Mouse (Mus musculus): ENCODE results near the gene Acaca. TPM values are rescaled to one million over a fixed set of nuclear protein-coding genes. Genes with fewer than 3 reads are reported as not detected.
A peak's percentile ranks its signal among the peaks of the same experiment; 100 is the strongest.
"Not testable (repeated sequence)": the region's sequence is repeated elsewhere in the genome, so short reads cannot be mapped to it uniquely, and the experiment has no call there.

Gene Acaca
- polyA plus RNA-seq, 1 experiment from 2014 or later, result 26.4 TPM

- H3K36me3 ChIP-seq, result peaks cover 3% of the 10 kb centered on the region; the same call in 1 of the 2 replicates
- no peaks in the 10 kb centered on the region for H3K9me3 ChIP-seq
- ATAC-seq (ENCODE audit: insufficient number of reproducible peaks, insufficient read depth, low FRiP score, low TSS enrichment), result no peak
- 77% methylated on average over 3 of the region's 3 CpGs for WGBS
- no peak overlapping the region for H3K4me2 ChIP-seq (replicated peaks)
- H3K4me3 ChIP-seq, result no peak overlapping the region
- no peak overlapping the region for H3K27ac ChIP-seq
- no peaks in the 10 kb centered on the region for H3K27me3 ChIP-seq
- H3K4me1 ChIP-seq, result no peaks in the 10 kb centered on the region
- H3K9ac ChIP-seq, result no peak overlapping the region
These were observed 163.8 kb downstream of the Acaca start for GRCm38 (mm10) chr11:84293288-84293687.

DNA sequence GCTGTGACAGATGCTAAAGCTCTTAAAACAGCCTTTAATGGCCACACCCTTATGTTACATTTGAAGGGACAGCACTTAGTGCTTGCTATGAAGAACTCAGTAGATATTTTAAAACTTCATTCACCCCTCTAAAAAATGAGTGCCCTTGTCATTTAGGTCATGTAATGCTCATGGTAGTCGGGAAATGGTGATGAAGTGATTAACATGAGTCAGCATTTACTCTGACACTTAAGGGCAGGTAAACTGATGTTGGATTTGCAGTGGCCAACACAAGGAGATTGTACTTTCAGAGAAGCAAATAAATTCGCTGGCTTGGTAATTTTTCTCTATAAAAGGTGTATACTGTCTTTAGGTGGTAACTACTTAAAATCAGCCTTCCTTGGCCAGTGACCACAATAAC is 166.9 kb downstream of the Acaca start:
- Histone ChIP-seq H3K4me1 (no peaks in the 10 kb centered on the region), H3K36me3 (peaks cover 3% of the 10 kb centered on the region; the same call in 1 of the 2 replicates), H3K4me3 (no peak overlapping the region), H3K27ac (no peak overlapping the region), H3K4me2 (replicated peaks) (no peak overlapping the region), H3K9me3 (no peaks in the 10 kb centered on the region), H3K9ac (no peak overlapping the region), H3K27me3 (no peaks in the 10 kb centered on the region)
- WGBS, result 90% methylated on average over 2 of the region's 2 CpGs
- no peak for ATAC-seq (ENCODE audit: insufficient number of reproducible peaks, insufficient read depth, low FRiP score, low TSS enrichment)

GRCm38 (mm10) chr11:84305474-84305873 is 176.0 kb downstream of the Acaca start:
- Histone ChIP-seq H3K4me3 (no peak overlapping the region), H3K4me1 (no peaks in the 10 kb centered on the region), H3K27ac (no peak overlapping the region), H3K9me3 (no peaks in the 10 kb centered on the region), H3K36me3 (peaks cover 11% of the 10 kb centered on the region; the same call in 1 of the 2 replicates), H3K27me3 (no peaks in the 10 kb centered on the region), H3K4me2 (replicated peaks) (no peak overlapping the region), H3K9ac (no peak overlapping the region)
- 93% methylated on average over 1 of the region's 1 CpGs for WGBS
- no peak for ATAC-seq (ENCODE audit: insufficient number of reproducible peaks, insufficient read depth, low FRiP score, low TSS enrichment)

- Histone ChIP-seq H3K9me3 (no peaks in the 10 kb centered on the region), H3K27ac (no peak overlapping the region), H3K36me3 (peaks cover 11% of the 10 kb centered on the region; the same call in 1 of the 2 replicates), H3K9ac (no peak overlapping the region), H3K4me1 (no peaks in the 10 kb centered on the region), H3K4me2 (replicated peaks) (no peak overlapping the region), H3K4me3 (no peak overlapping the region), H3K27me3 (no peaks in the 10 kb centered on the region)
- 93% methylated on average over 6 of the region's 6 CpGs for WGBS
- ATAC-seq (ENCODE audit: insufficient number of reproducible peaks, insufficient read depth, low FRiP score, low TSS enrichment), result no peak
These were observed 176.8 kb downstream of the Acaca start for GRCm38 (mm10) chr11:84306158-84306742.

- ATAC-seq (ENCODE audit: insufficient number of reproducible peaks, insufficient read depth, low FRiP score, low TSS enrichment), result no peak
- Histone ChIP-seq H3K4me1 (no peaks in the 10 kb centered on the region), H3K4me3 (no peak overlapping the region), H3K27me3 (no peaks in the 10 kb centered on the region), H3K4me2 (replicated peaks) (no peak overlapping the region), H3K27ac (0 out of 2 replicates have a peak overlapping the region, but pooled peaks have one; percentile 36), H3K9ac (no peak overlapping the region), H3K36me3 (peaks cover 17% of the 10 kb centered on the region), H3K9me3 (no peaks in the 10 kb centered on the region)
- WGBS, result 62% methylated on average over 7 of the region's 7 CpGs
These were observed 194.7 kb downstream of the Acaca start for GRCm38 (mm10) chr11:84324032-84324752.

GRCm38 (mm10) chr11:84327086-84327485 is 197.6 kb downstream of the Acaca start:
- 80% methylated on average over 4 of the region's 4 CpGs for WGBS
- Histone ChIP-seq H3K4me3 (no peak overlapping the region), H3K36me3 (peaks cover 15% of the 10 kb centered on the region), H3K27me3 (no peaks in the 10 kb centered on the region), H3K4me2 (replicated peaks) (no peak overlapping the region), H3K27ac (no peak overlapping the region), H3K9me3 (no peaks in the 10 kb centered on the region), H3K4me1 (no peaks in the 10 kb centered on the region), H3K9ac (no peak overlapping the region)
- ATAC-seq (ENCODE audit: insufficient number of reproducible peaks, insufficient read depth, low FRiP score, low TSS enrichment), result no peak

GRCm38 (mm10) chr11:84332384-84332783 is 202.9 kb downstream of the Acaca start:
- H3K27ac ChIP-seq, result no peak overlapping the region
- no peaks in the 10 kb centered on the region for H3K36me3 ChIP-seq
- no peak for ATAC-seq (ENCODE audit: insufficient number of reproducible peaks, insufficient read depth, low FRiP score, low TSS enrichment)
- no peaks in the 10 kb centered on the region for H3K9me3 ChIP-seq
- no peak overlapping the region for H3K9ac ChIP-seq
- no peaks in the 10 kb centered on the region for H3K27me3 ChIP-seq
- H3K4me3 ChIP-seq, result no peak overlapping the region
- H3K4me2 ChIP-seq (replicated peaks), result no peak overlapping the region
- H3K4me1 ChIP-seq, result no peaks in the 10 kb centered on the region

- H3K9me3 ChIP-seq, result no peaks in the 10 kb centered on the region
- H3K27ac ChIP-seq, result no peak overlapping the region
- 86% methylated on average over 3 of the region's 3 CpGs for WGBS
- H3K9ac ChIP-seq, result no peak overlapping the region
- no peaks in the 10 kb centered on the region for H3K27me3 ChIP-seq
- no peak overlapping the region for H3K4me2 ChIP-seq (replicated peaks)
- H3K4me3 ChIP-seq, result no peak overlapping the region
- ATAC-seq (ENCODE audit: insufficient number of reproducible peaks, insufficient read depth, low FRiP score, low TSS enrichment), result no peak
- no peaks in the 10 kb centered on the region for H3K4me1 ChIP-seq
- no peaks in the 10 kb centered on the region for H3K36me3 ChIP-seq
These were observed 203.4 kb downstream of the Acaca start for GRCm38 (mm10) chr11:84332860-84333259.

- not testable (repeated sequence) for ATAC-seq (ENCODE audit: insufficient number of reproducible peaks, insufficient read depth, low FRiP score, low TSS enrichment); H3K4me2 ChIP-seq (replicated peaks); H3K4me3 ChIP-seq; H3K27ac ChIP-seq; H3K27me3 ChIP-seq; H3K4me1 ChIP-seq; H3K9ac ChIP-seq; H3K9me3 ChIP-seq; H3K36me3 ChIP-seq
- 96% methylated on average over 8 of the region's 8 CpGs for WGBS
These were observed 208.8 kb downstream of the Acaca start for GRCm38 (mm10) chr11:84338273-84338672.

GRCm38 (mm10) chr11:84340630-84341029 is 211.2 kb downstream of the Acaca start:
- Histone ChIP-seq H3K4me2 (replicated peaks) (no peak overlapping the region), H3K4me3 (no peak overlapping the region), H3K27ac (no peak overlapping the region), H3K4me1 (0 out of 2 replicates have a peak, but pooled peaks cover 4% of the 10 kb centered on the region), H3K27me3 (no peaks in the 10 kb centered on the region), H3K9me3 (no peaks in the 10 kb centered on the region), H3K36me3 (peaks cover 7% of the 10 kb centered on the region), H3K9ac (no peak overlapping the region)
- 85% methylated on average over 2 of the region's 2 CpGs for WGBS
- no peak for ATAC-seq (ENCODE audit: insufficient number of reproducible peaks, insufficient read depth, low FRiP score, low TSS enrichment)

DNA sequence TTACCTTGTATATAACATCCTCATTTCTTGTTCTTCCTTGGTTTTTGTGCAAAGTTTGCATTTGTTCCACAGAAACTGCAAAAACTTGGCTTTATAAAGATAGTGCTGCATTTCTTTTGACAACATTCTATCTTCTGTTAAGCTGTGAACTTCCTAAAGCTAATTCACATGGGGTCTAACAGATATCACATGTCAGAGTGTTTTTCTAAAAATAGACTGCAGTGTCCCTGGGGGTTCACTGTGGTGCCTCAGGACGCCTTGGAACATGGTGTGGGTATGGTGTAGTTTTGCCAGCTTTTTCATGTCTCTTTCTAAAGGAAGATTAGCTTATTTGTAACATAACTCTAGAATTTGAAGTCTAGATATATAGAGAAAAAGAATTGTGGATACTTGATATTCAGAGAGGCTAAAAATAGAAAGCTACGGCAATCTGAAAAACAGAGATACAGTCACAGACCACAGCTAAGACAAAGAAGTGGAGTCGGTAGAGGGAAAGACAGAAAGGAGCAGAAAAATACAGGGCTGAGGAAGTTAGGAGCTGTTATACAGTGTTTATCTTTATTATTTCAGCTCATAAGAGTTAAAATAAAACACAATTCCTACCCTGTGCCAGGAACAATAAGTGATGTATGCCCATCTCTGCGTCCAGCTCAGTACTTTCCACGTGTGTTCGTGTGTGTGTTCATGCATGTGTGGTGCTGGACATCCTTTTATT is 215.2 kb downstream of the Acaca start:
- WGBS, result 68% methylated on average over 6 of the region's 6 CpGs
- Histone ChIP-seq H3K27ac (no peak overlapping the region), H3K4me2 (replicated peaks) (no peak overlapping the region), H3K36me3 (peaks cover 2% of the 10 kb centered on the region; the same call in 1 of the 2 replicates), H3K4me1 (0 out of 2 replicates have a peak, but pooled peaks cover 4% of the 10 kb centered on the region), H3K4me3 (no peak overlapping the region), H3K9me3 (no peaks in the 10 kb centered on the region), H3K27me3 (no peaks in the 10 kb centered on the region), H3K9ac (no peak overlapping the region)
- ATAC-seq (ENCODE audit: insufficient number of reproducible peaks, insufficient read depth, low FRiP score, low TSS enrichment), result no peak

DNA sequence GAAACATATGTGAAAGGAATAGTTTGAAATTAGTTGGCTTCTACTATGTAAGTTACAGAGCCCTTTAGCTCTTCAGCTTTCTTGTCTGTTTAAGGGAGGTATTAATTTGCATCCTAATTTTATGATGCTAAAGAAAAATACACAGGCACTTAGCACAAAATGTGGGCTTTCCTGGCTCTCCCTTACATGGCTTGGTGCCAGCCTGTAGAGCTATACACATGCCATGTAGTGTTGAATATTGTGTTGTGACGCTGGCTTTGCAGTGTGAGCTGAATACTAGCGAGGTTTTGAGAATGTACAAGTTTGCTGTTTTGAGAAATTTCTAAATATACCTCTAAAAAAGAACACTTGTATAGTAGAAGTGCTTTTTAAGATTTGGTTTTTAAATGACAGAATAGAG is 218.3 kb downstream of the Acaca start:
- H3K27me3 ChIP-seq, result no peaks in the 10 kb centered on the region
- ATAC-seq (ENCODE audit: insufficient number of reproducible peaks, insufficient read depth, low FRiP score, low TSS enrichment), result no peak
- no peak overlapping the region for H3K4me2 ChIP-seq (replicated peaks)
- H3K27ac ChIP-seq, result no peak overlapping the region
- H3K4me1 ChIP-seq, result 0 out of 2 replicates have a peak, but pooled peaks cover 4% of the 10 kb centered on the region
- H3K4me3 ChIP-seq, result no peak overlapping the region
- peaks cover 2% of the 10 kb centered on the region; the same call in 1 of the 2 replicates for H3K36me3 ChIP-seq
- H3K9me3 ChIP-seq, result no peaks in the 10 kb centered on the region
- no peak overlapping the region for H3K9ac ChIP-seq
- WGBS, result 89% methylated on average over 2 of the region's 2 CpGs

Measured in embryonic facial prominence, embryonic 12.5 days (tissue).